Mouse (Mus musculus) frontal cortex, postnatal 10 days (tissue): Measurements from ENCODE around the gene Mis18a.

Experiments
- DNase-seq, 2 experiments: peaks; one replicate each; pipeline ENCODE4 v3.0.0; 2022; ENCODE audit warnings: low spot score in 2 of 2, mixed read lengths in 1 of 2

The Mis18a gene

DNA sequence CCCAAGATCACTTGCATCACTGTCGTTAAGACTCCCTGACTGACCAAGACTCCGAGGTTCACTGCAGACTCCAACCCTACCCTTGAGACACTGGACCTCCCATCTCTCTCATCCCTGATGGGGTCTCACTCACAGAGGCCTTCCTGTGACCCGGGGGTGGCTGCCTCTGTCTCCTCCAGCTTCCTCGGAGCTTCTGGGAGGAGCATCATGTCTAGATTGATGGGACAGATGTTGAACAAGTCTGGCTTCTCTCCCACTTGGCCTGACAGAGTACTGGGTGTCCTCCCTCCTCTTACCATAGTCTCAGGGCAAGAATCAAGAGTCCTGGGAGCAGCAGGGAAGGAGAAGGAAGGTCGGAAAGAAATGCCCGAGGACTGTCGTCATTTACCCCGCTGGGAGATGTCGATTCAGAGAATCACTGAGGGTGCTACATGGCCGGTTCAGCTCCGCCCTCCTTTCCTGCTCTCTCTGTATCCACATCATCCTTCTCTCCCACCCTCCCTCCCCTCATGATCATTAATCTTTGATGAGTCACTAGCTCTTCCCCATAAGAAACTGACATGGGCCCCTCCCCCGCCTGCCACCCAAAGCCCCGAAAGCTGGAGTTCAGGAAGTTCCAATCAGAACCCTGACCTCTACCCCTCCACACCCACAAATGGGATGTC, 22.9 kb downstream of the Mis18a start:
- DNase-seq, result no peak

DNA sequence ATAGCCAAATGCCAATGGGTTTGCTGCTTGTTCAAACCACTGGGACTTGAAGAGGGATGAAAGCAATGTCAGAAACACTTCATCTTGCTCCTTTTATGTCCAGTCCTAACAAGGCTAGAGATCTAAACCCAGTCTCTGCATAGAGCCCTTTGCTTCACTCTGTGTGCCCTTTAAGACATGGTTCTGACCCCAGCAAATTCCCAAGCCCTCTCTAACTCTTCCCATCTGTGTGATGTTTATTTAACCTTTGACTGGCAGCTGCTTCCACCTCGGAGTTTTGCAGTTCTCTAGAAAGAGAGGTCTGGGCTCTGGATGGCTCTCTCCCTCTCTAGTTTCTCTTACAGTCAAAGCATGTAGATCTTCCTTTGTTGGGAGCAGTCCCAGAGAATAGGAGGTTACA, 23.6 kb downstream of the Mis18a start:
- no peak for DNase-seq

DNA sequence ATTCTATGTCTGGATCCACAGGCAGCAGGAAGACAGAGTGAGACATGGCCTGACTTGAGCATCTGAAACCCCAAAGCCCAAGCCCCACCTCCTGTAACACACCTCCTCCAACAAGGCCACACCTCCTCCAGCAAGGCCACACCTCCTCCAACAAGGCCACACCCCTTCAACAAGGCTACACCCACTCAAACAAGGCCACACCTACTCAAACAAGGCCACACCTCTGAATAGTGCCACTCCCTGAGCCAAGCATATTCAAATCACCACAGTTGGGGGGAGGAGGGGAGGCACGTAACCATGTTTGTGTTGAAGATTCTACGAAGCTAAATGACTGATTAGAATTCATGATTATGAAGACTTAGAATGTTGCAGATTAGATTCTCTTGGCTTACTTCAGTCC, 25.7 kb downstream of the Mis18a start:
- no peak for DNase-seq

DNA sequence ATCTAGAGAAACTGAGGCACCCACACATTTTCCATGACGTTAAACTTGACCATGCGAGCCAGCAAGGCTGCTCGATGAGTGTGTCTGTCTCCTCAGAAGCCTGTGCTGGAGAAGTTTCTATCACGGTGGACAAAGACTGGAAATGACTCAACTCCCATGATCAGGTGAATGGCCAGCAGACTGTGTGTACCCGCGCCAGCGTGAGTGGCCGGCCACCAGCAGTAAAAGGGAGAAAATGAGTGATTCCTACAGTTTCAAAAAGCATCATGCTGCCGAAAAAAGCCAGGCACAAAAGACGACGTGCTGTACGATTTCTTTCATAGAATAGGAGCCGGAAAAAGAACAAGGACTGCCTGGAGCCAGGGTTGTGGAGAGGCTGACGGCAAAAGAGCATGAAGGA, 27.8 kb downstream of the Mis18a start:
- no peak for DNase-seq

DNA sequence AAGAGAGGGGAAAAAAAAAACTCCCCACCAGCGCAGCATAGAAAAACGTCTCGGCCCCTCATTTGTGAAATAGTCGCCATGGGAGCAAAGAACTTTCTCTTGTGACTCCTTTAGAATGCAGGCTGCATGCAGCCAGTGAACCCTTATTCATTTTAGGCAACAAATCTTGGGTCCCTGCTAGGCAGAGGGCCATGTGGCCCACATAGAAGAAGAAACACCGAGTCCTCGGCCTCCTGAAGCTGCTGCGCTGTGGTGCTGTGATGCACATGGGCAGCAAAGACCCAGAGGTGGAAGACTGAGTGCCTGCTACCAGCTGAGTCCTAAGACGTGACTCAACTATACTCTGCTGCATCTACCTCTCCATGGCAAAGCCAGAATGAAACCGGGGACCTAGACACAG, 30.9 kb downstream of the Mis18a start:
- DNase-seq, result no peak

DNA sequence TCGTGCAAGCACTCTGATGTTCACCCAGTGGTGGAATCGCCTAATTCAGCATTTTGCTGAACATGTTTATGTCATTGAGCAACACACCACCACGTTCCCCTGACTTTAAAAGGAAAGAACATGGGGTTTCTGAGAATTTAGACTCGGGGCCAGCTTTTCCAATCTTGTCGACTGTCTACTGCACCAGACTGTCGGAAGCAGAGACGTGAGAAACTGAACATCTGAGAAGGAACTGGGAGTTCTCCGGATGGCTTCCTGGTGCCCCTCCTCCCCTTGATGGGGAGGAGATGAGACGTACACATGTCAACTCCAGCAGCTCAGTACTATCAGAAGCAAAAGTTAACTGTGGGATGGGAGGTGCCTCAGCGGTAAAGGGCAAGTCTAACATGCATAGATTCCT, 32.1 kb downstream of the Mis18a start:
- no peak for DNase-seq

DNA sequence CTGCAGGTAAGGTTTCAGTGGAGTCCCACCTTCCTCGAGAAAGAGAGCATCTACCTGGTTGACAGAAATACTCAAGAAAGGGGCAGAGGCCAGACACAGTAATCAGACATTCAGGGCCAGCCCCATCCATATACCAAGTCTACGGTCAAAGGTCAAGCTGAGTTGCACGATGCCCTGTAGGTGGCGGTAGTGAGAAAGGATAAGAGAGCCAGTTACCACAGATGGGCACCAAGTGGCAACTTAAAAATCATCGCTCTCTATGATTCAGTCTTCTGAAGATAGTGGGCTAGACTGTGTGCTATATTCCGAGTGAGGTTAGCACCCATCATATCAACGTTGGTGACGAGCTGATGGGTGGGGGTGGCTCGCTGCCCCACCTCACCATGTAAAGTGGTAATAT, 32.5 kb downstream of the Mis18a start:
- no peak for DNase-seq

DNA sequence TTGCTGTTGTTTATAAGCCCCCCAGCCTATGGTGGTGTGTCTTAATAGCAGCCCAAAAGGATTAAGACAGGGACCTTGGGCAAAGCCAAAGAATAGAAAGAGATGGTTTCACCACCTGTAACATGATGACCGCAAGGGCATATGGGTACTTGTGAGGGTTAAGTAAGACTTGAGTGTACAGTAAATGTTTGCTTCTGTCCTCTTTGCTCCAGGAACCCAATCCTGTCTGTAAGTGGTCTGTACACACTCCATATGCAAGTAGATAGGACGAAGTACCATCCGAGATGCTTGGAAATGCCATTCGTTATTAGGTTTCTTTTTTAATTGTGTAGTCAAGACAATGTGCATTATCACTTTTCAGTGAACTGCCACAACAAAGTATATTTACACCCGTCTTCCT, 33.6 kb downstream of the Mis18a start:
- DNase-seq, result no peak

DNA sequence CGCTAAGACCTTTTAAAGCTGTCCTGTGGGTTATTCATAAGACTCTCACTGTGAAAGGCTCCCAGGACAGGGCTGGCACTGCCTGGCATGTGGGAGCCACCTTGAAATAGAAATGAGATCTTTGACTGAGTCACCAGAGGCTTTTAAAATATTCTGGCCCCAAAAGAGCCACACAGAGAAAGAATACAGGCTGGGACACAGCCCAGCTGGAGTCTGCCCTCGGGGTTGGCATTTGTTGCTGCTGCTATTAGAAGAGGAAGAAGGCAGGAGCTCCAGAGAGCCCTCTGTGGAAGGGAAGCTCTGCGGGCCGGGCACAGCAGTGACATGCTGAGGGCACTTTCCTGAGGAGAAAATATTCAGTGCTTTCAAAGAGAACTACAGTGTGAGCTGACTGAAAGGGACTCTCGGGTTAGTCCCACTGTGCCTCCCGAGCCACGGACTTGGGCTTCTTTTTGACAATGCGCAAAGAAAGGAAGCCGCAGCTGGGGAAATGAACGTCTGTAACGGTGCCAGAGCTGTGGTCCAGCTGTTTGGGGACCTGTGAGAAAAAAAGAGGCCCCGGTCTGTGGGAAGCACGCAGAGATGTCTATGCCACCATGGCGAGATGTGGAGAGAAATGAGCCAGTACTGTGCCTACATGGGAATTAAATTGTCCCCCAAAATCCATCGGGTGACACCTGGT, 34.4 kb downstream of the Mis18a start:
- DNase-seq, result peak; percentile 34 to 51

DNA sequence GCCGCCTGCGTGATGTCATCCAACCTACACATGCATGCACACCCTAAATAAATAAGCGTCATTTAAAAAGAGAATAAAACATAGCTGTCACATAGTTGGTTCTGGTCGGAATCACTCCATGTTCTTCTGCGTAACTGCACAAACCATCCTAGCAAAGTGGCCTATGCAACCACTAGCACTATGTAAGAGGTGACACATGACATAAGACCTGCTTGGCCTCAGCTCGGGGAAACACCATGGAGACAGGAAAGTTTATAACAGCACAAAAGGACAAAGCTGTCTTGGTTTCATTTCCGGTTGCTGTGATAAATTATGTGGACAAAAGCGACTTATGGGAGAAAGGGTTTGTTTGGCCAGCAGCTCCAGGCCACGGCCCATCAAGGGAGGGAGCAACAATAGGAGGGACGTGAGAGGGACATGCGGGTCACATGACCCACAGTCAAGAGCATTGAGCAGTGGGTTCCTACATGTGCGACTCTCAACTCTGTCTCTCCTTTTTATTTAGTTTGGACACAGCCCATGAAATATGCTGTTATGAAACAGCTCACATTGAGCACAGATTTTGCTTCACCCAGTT, 39.4 kb downstream of the Mis18a start:
- DNase-seq, result no peak

DNA sequence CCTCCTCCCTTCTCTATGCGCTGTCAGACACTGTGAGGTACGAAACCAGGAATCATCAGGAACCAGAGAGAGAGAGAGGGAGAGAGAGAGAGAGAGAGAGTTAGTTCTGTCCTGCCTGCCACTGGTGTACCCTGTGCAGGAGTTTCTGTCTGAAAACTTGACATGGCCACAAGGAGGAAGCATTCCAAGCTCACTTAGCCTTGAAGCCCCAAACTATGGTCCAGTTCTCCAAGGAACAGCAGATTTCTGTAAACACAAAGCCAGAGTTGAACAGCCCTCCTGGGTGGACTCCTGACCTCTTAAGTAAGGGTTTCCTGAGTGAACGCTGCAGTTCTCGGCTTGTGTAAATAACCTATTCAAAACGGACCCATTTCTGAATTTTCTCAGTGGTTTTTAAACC, 40.2 kb downstream of the Mis18a start:
- DNase-seq, result no peak

DNA sequence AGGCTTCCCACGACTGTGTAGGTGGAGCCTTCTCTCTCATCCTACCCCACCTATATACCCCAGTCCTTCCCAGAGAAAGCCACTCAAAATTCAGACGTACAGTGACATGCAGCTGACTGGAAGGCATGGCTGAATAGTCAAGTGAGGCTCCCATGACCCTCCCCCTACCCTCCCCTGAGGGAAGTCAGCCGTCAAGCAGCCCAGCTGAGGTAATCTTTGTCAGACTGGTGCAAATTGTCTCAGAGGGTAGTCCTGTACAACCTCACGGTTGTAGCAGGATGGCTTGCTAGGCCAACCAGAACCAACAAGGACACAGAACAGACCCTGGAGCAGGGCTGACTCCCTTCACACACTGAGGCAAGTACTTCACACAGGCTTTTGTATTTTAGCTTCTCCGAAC, 43.1 kb downstream of the Mis18a start:
- no peak for DNase-seq

DNA sequence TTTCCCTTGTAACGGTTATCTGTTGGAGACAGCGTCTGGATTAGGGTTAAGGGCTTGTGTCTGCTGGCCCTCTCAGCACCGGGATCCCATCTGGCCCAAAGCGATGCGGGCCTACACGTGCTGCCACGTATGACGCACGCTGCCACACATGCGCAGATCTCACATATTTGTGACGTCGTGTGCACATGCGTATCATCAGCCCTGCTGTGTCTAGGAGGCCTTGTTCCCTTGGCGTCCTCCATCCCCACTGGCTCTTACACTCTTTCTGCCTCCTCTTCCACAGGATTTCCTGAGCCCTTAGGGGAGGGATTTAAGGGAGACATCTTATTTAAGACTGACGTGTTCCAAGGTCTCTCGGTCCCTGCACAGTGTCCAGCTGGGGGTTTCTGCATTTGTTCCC, 47.2 kb downstream of the Mis18a start:
- DNase-seq, result no peak

DNA sequence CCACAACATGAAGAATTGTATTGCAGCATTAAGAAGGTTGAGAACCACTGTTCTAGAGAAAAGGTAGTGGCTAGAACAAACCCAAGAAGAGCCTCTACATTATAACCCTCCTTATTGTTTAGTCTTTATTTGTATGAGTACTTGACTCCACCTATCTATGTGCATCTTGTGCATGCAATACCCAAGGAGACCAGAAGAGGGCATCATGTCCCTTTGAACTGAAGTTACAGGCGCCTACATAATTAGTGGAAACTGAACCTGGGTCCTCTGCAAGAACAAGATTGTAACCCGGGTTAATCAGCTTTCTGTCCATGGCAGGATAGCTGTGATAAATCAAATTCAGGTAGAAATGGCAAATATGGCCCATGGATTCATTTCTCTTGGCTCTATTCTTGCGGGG, 48.4 kb downstream of the Mis18a start:
- DNase-seq, result no peak

DNA sequence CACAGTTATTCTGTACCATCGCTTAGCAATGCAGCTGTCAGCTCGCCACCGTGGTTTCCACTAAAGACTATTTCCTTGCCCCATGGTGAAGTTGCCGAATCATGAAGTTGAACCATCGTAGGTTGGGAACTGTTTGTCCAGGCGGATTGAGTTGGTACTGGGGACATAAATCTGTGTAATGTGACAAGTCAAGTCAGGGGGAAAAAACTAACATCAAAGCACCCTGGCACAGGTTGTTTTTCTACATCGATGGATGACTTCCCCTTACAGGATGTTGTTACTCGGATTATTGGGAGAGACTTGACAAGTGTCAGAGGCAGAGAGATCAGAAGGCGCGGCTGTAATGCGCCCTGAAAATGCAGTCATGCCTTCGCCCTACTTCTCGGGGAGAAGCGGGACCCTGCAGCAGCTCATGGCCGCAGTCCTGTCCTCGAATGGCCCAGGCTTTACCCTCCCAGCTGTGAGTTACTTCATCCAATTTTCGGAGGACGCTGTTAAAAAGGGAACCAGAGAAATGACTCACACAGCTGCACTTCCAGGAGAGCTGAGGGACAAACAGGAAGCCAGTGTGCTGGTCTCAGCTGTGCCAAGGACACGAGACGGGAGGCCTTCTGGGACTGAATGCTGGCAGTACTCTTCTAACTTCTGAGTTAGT, 50.2 kb downstream of the Mis18a start:
- no peak for DNase-seq

DNA sequence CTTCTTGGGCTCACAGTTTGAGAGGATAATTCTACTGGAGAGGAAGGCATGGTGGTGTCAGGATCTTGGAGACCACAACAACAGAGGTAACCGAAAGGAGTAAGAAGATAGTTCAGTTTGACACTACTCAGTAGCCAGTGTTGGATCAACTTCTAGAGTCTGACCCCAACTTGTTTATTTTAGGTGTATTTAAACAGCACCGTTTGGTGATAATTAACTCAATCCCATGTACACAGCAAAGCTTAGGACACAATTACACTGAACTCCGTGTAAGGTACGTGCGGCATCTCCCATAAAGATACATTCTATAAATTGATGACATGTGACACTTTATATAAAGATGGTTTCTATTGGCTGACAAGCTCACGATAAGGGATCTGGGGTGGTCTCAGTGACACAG, 52.6 kb downstream of the Mis18a start:
- no peak for DNase-seq

DNA sequence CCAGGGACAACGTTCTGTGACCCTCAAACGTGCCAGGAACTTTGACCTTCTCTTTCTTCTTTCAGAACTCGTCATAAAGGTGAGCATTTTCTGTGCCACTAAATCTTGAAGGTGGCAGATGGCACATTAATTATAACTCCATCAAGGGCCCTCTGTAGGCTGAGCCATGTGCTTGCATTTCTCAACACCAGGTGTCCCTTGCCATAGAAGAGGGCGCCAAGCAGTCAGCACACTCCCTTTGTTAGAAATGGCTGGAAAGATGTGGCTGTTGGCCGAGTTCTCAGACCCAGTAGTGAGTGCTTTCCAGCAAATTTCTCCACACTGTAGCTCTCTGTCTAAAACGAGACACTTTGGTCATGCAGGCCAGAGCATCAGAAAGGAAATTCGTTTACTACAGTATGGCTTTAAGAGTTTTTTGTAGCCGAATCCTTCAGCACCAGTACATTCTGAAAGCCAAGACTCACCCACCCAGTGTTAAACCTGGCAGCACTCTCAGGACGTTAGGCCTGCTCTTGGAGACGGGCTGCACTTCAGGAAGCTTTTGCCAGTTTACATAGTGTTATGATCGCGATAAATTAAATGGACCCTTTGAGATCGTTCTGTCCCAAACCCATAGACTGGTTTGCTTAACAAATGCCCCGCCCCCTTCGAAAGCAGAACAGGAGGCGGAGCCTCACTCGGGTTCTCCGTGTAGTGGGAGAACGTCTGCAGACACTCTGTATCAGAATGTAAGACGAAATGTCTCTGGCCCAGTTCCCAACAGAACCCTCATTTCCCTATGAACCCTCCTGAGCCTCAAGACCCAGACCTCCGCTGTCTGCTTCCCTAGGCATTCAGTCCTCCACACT, 53.5 kb downstream of the Mis18a start:
- no peak for DNase-seq
